Mouse (Mus musculus) ES-E14 (cell line): ENCODE data around the gene Flt3l. TPM values are rescaled to one million over a fixed set of nuclear protein-coding genes. Genes with fewer than 3 reads are reported as not detected.
A peak's percentile ranks its signal among the peaks of the same experiment; 100 is the strongest.

Experiments used
- DNase-seq: peaks from one replicate; pipeline ENCODE4 v3.0.0-alpha.2; 2013; ENCODE audit warnings: low read depth, low spot score
- H3K27ac ChIP-seq: 2 replicates; pipeline ENCODE4 v1.5.1; 2012; ENCODE audit warnings: low read depth, mild to moderate bottlenecking, low read length, moderate library complexity, mixed read lengths; ENCODE audit not compliant: poor library complexity, insufficient read depth, severe bottlenecking
- H3K36me3 ChIP-seq: 2 replicates; pipeline ENCODE4 v1.6.1; 2012; ENCODE audit warnings: mild to moderate bottlenecking, low read length, moderate library complexity, mixed read lengths; ENCODE audit not compliant: control insufficient read depth, poor library complexity, insufficient read depth, severe bottlenecking
- H3K4me1 ChIP-seq, 2 experiments: fragments of 150-350 bp in 1 of 2; sonication (generic) in 1 of 2; 2 replicates each; pipeline ENCODE4 v1.6.1; 2012; ENCODE audit warnings: low read length in 2 of 2, mild to moderate bottlenecking in 1 of 2, mixed read lengths in 1 of 2; ENCODE audit not compliant: control insufficient read depth in 2 of 2, insufficient read depth in 2 of 2, poor library complexity in 1 of 2
- H3K4me3 ChIP-seq, 2 experiments: fragments of 150-350 bp in 1 of 2; sonication (generic) in 1 of 2; 2 replicates each; pipeline ENCODE4 v1.5.1; 2012; ENCODE audit warnings: low read length in 2 of 2, low read depth in 1 of 2, mild to moderate bottlenecking in 1 of 2, mixed read lengths in 1 of 2; ENCODE audit not compliant: insufficient read depth in 1 of 2, poor library complexity in 1 of 2, severe bottlenecking in 1 of 2
- H3K9ac ChIP-seq: 2 replicates; pipeline ENCODE4 v1.6.1; 2012; ENCODE audit warnings: low read depth, mild to moderate bottlenecking, low read length, mixed read lengths; ENCODE audit not compliant: poor library complexity, insufficient read depth, severe bottlenecking
- H3K9me3 ChIP-seq: fragments of 150-350 bp; sonication (generic); 2 replicates; pipeline ENCODE4 v1.6.1; 2012; ENCODE audit warnings: low read depth, mild to moderate bottlenecking, low read length; ENCODE audit not compliant: control insufficient read depth, insufficient read depth
- CHD2 ChIP-seq: IDR thresholded peaks from 2 replicates; pipeline ENCODE4 v1.6.1; 2014; ENCODE audit warnings: mild to moderate bottlenecking, low read depth, low read length, inconsistent platforms
- HCFC1 ChIP-seq: IDR thresholded peaks from 2 replicates; pipeline ENCODE4 v1.6.1; 2012; ENCODE audit warnings: low read length, inconsistent platforms, borderline replicate concordance; ENCODE audit not compliant: insufficient read depth
- MAFK ChIP-seq: IDR thresholded peaks from 2 replicates; pipeline ENCODE4 v1.6.1; 2014; ENCODE audit warnings: mild to moderate bottlenecking, low read depth, low read length, inconsistent platforms; ENCODE audit not compliant: insufficient read depth
- ZC3H11A ChIP-seq: IDR thresholded peaks from 2 replicates; pipeline ENCODE4 v1.6.1; 2012; ENCODE audit warnings: low read depth, mild to moderate bottlenecking, inconsistent platforms, low read length, borderline replicate concordance
- ZNF384 ChIP-seq: IDR thresholded peaks from 2 replicates; pipeline ENCODE4 v1.6.1; 2012; ENCODE audit warnings: low read depth, low read length, inconsistent platforms
- in situ Hi-C, 2 experiments: fragments of 600-800 bp; cut with MboI; formaldehyde crosslinking; loops; one replicate each; pipeline ENCODE4 v1.15.1; 2025; ENCODE audit warnings: low sequenced_read_pairs in 2 of 2, inconsistent platforms in 1 of 2; ENCODE audit not compliant: unreplicated experiment in 2 of 2
- total RNA-seq: library from RNA; depleted of rRNA; stranded (reverse); fragments of 300-350 nt; gene quantifications from 2 replicates; pipeline ENCODE4 v1.2.3, GENCODE M21; 2012

Flt3l gene
- total RNA-seq, 1 experiment = 1.8 TPM

- H3K36me3 ChIP-seq = no peaks in the 10 kb centered on the region
- no peaks in the 10 kb centered on the region for H3K9me3 ChIP-seq
- H3K4me1 ChIP-seq = peaks cover 3 to 18% of the 10 kb centered on the region in 2 experiments; a peak in 2 of 4 replicates
- no peak for TF ChIP-seq ZNF384
- in situ Hi-C loops = no loop called here
- no peak for DNase-seq
- no peak overlapping the region for H3K27ac ChIP-seq
- peak overlapping the region; percentile 16; the same call in 1 of the 2 replicates for H3K9ac ChIP-seq
- H3K4me3 ChIP-seq = no peak overlapping the region
Measured at GRCm38 (mm10) chr7:45105491-45105890, 30.7 kb downstream of the Flt3l start.

- Histone ChIP-seq H3K4me1 (peaks cover 3 to 16% of the 10 kb centered on the region in 2 experiments; a peak in 2 of 4 replicates), H3K9ac (no peak overlapping the region), H3K4me3 (no peak overlapping the region), H3K27ac (no peak overlapping the region), H3K9me3 (no peaks in the 10 kb centered on the region), H3K36me3 (no peaks in the 10 kb centered on the region)
- DNase-seq = no peak
- TF ChIP-seq ZC3H11A (no peak), MAFK (no peak), CHD2 (no peak)
- in situ Hi-C loops = no loop called here
Measured at GRCm38 (mm10) chr7:45104941-45105340, 31.3 kb downstream of the Flt3l start.

GRCm38 (mm10) chr7:45103652-45104180 lies 32.5 kb downstream of the Flt3l start, which contains the start of gene Fcgrt:
Fcgrt (minus strand) TSS chr7:45103851.
- in situ Hi-C loops = no loop called here
- Histone ChIP-seq H3K4me3 (no peak within 1 kb of the TSS), H3K4me1 (peaks cover 3 to 16% of the 10 kb centered on the region in 2 experiments; a peak in 2 of 4 replicates), H3K9me3 (no peaks in the 10 kb centered on the region), H3K9ac (no peak within 1 kb of the TSS), H3K36me3 (no peaks in the 10 kb centered on the region), H3K27ac (no peak within 1 kb of the TSS)
- no peak for DNase-seq
- TF ChIP-seq ZC3H11A = no peak

- no peak overlapping the region for H3K27ac ChIP-seq
- H3K9ac ChIP-seq = no peak overlapping the region
- no peak for TF ChIP-seq ZNF384
- TF ChIP-seq ZC3H11A = no peak
- TF ChIP-seq CHD2 = no peak
- TF ChIP-seq HCFC1 = no peak
- no peak for TF ChIP-seq MAFK
- H3K36me3 ChIP-seq = no peaks in the 10 kb centered on the region
- DNase-seq = no peak
- H3K4me3 ChIP-seq = no peak overlapping the region
- in situ Hi-C loops = no loop called here
- peaks cover 3 to 18% of the 10 kb centered on the region in 2 experiments; a peak in 2 of 4 replicates for H3K4me1 ChIP-seq
- no peaks in the 10 kb centered on the region for H3K9me3 ChIP-seq
Measured at GRCm38 (mm10) chr7:45102940-45103585, 33.2 kb downstream of the Flt3l start.

- no peaks in the 10 kb centered on the region for H3K36me3 ChIP-seq
- DNase-seq = no peak
- in situ Hi-C loops = no loop called here
- no peak overlapping the region for H3K4me3 ChIP-seq
- no peaks in the 10 kb centered on the region for H3K9me3 ChIP-seq
- no peak overlapping the region for H3K9ac ChIP-seq
- no peak overlapping the region for H3K27ac ChIP-seq
- H3K4me1 ChIP-seq = peaks cover 3 to 20% of the 10 kb centered on the region in 2 experiments; a peak in 2 of 4 replicates
- no peak for TF ChIP-seq MAFK
- no peak for TF ChIP-seq HCFC1
- no peak for TF ChIP-seq ZNF384
- TF ChIP-seq ZC3H11A = no peak
- TF ChIP-seq CHD2 = no peak
Measured at GRCm38 (mm10) chr7:45102441-45102840, 33.8 kb downstream of the Flt3l start.
